Mouse (Mus musculus): ENCODE results near the gene Ugt2b34. TPM values are rescaled to one million over a fixed set of nuclear protein-coding genes. Genes with fewer than 3 reads are reported as not detected.
"Not testable (repeated sequence)": the region's sequence is repeated elsewhere in the genome, so short reads cannot be mapped to it uniquely, and the experiment has no call there.

The Ugt2b34 gene
- polyA plus RNA-seq, 1 experiment from 2014 or later, result not detected

- WGBS, result 82% methylated on average over 13 of the region's 13 CpGs
- not testable (repeated sequence) for H3K4me3 ChIP-seq
Measured at GRCm38 (mm10) chr5:86856505-86856904, 50.2 kb downstream of the Ugt2b34 start.

GRCm38 (mm10) chr5:86851658-86852057 is 55.1 kb downstream of the Ugt2b34 start:
- H3K4me3 ChIP-seq, result no peak overlapping the region
- DNase-seq (ENCODE audit: low spot score), result no peak
- no peaks in the 10 kb centered on the region for H3K36me3 ChIP-seq
- no peaks in the 10 kb centered on the region for H3K4me1 ChIP-seq (replicated peaks)
- H3K9me3 ChIP-seq, result no peaks in the 10 kb centered on the region
- no peaks in the 10 kb centered on the region for H3K27me3 ChIP-seq (ENCODE audit: insufficient read depth, poor library complexity, severe bottlenecking)
- 52% methylated on average over 5 of the region's 5 CpGs for WGBS
- H3K27ac ChIP-seq, result no peak overlapping the region

More at GRCm38 (mm10) chr5:86856505-86856904, 50.2 kb downstream of the Ugt2b34 start:
- not testable (repeated sequence) for DNase-seq (ENCODE audit: low spot score); H3K36me3 ChIP-seq; H3K27me3 ChIP-seq (ENCODE audit: insufficient read depth, poor library complexity, severe bottlenecking); H3K27ac ChIP-seq; H3K4me1 ChIP-seq (replicated peaks); H3K9me3 ChIP-seq

DNA sequence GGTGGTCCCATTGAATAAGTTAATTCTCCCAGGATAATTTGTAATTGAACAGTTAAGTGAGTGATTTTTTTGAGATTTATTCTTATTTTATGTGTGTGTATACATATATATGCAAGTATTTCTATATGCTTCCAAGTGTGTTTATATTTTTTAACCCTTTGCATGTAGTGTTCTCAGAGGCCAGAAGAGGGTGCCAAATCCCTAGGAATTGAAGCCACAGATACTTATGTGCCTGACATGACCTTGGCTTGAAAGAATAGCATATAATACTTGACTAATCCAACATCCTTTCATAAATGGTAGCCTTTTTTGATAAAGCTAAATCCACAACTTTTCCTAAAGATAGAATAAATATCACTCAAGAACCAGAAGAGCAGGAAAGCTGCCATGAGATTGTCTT is 56.6 kb downstream of the Ugt2b34 start:
- H3K27ac ChIP-seq, result no peak overlapping the region
- no peaks in the 10 kb centered on the region for H3K9me3 ChIP-seq
- H3K4me3 ChIP-seq, result no peak overlapping the region
- no peak for DNase-seq (ENCODE audit: low spot score)
- H3K4me1 ChIP-seq (replicated peaks), result no peaks in the 10 kb centered on the region
- no peaks in the 10 kb centered on the region for H3K36me3 ChIP-seq
- no peaks in the 10 kb centered on the region for H3K27me3 ChIP-seq (ENCODE audit: insufficient read depth, poor library complexity, severe bottlenecking)

GRCm38 (mm10) chr5:86841261-86841660 is 65.5 kb downstream of the Ugt2b34 start:
- H3K27me3 ChIP-seq (ENCODE audit: insufficient read depth, poor library complexity, severe bottlenecking); H3K4me1 ChIP-seq (replicated peaks); H3K4me3 ChIP-seq; H3K27ac ChIP-seq; H3K9me3 ChIP-seq; DNase-seq (ENCODE audit: low spot score): not testable (repeated sequence)
- peaks cover 19% of the 10 kb centered on the region for H3K36me3 ChIP-seq

DNA sequence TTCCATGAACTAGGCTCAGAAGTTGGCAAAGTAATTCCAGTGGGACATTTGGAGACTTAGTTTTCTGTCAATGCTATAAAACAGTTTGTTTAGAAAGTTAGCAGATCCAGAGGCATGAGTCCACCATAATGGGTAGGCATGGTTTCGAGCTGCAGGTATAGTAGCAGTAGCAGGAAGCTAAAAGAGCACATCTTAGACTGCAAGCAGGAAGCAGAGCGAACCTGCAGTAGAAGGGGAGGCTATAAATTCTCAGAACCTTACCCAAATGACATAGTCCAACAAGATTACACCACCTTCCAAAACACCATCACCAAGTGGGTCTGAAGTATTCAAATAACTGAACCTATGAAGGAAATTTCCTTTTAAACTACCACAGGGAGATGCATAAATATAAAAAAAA is 66.5 kb downstream of the Ugt2b34 start:
- whole genome bisulfite sequencing, result 93% methylated on average over 2 of the region's 2 CpGs
- Histone ChIP-seq H3K36me3 (peaks cover 29% of the 10 kb centered on the region), H3K4me1 (replicated peaks) (no peaks in the 10 kb centered on the region), H3K9me3 (peaks cover 9% of the 10 kb centered on the region), H3K27me3 (ENCODE audit: insufficient read depth, poor library complexity, severe bottlenecking) (no peaks in the 10 kb centered on the region), H3K4me3 (no peak overlapping the region), H3K27ac (no peak overlapping the region)
- no peak for DNase-seq (ENCODE audit: low spot score)

Other genes starting within 250 kb of the Ugt2b34 start
- not detected in 2 replicates for gene Tmprss11b, start 230.6 kb downstream of the Ugt2b34 start, polyA plus RNA-seq (2016; fragmentation: Nextera tagmentation; extraction: Ambion mirVana)
- not detected in 2 replicates for gene Tmprss11e, start 161.1 kb downstream of the Ugt2b34 start, polyA plus RNA-seq (2016; fragmentation: Nextera tagmentation; extraction: Ambion mirVana)
- 26.8 and 41.0 TPM in 2 replicates for gene Ythdc1, start 102.7 kb downstream of the Ugt2b34 start, polyA plus RNA-seq (2016; fragmentation: Nextera tagmentation; extraction: Ambion mirVana)
- not detected in 2 replicates for gene Ugt2b1, start 19.6 kb upstream of the Ugt2b34 start, polyA plus RNA-seq (2016; fragmentation: Nextera tagmentation; extraction: Ambion mirVana)
- gene Ugt2b35, start 93.9 kb upstream of the Ugt2b34 start, polyA plus RNA-seq (2016; fragmentation: Nextera tagmentation; extraction: Ambion mirVana), result not detected in 2 replicates
- gene Ugt2b36, start 185.6 kb upstream of the Ugt2b34 start, polyA plus RNA-seq (2016; fragmentation: Nextera tagmentation; extraction: Ambion mirVana), result not detected in 2 replicates
- gene Ugt2b5, start 233.4 kb upstream of the Ugt2b34 start, polyA plus RNA-seq (2016; fragmentation: Nextera tagmentation; extraction: Ambion mirVana), result 0.08 TPM in 1 of 2 replicates, not detected in the other